Mouse (Mus musculus) cerebellum, adult 18-20 months (tissue): Measurements from ENCODE around the gene Gas7.

Experiments
- DNase-seq, 2 experiments: peaks; one replicate each; pipeline ENCODE4 v3.0.0; 2021

Gas7 gene

GRCm38 (mm10) chr11:67723231-67724013 is 268.2 kb downstream of the Gas7 start:
- DNase-seq = no peak

- DNase-seq = no peak
These were observed 271.9 kb downstream of the Gas7 start for GRCm38 (mm10) chr11:67727095-67727494.

- DNase-seq = no peak
These were observed 273.5 kb downstream of the Gas7 start for GRCm38 (mm10) chr11:67728726-67729125.

GRCm38 (mm10) chr11:67731056-67731455 is 275.8 kb downstream of the Gas7 start:
- no peak for DNase-seq

- no peak for DNase-seq
These were observed 278.5 kb downstream of the Gas7 start for GRCm38 (mm10) chr11:67733726-67734125.

DNA sequence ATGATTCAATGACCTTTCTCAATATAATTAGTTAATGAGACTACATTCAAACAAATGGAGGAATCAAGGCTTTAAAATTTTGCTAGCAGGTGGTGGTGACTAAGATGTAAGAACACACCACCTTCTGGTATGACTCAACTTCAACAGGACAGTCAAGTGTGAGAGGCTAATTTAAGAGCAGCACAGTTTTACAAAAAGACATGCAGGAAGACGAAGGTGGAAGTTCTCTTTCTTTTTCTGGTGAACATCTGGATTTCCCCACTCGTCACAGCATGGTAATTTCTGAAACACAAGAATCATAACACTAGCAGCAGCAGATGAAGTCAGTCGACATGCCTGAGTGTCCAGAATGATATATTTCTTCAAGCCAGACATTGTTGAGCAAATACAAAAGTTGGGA is 279.4 kb downstream of the Gas7 start:
- no peak for DNase-seq

DNA sequence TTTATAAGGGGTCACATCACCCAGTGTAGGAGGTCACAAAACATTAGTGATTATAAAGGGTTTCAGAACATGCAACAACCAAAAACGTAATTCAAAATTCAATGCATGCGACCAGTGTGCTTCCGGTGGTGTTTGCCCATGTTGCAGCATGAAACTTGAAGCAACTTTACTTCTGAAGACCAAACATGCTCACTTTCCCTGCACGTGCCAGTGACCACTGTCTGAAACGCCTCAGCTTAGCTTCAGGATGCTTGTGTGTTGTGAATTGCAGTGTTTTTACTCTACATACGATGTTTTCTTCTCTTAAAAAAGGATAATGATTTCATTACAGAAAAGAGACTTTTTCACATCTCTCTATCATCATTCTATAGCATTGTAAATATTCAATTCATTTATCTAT is 283.1 kb downstream of the Gas7 start:
- no peak for DNase-seq
